Mouse (Mus musculus) forebrain, embryonic 14.5 days (tissue): Measurements from ENCODE around the gene Rap1gap2. TPM values are rescaled to one million over a fixed set of nuclear protein-coding genes. Genes with fewer than 3 reads are reported as not detected.

ENCODE experiments used
- ATAC-seq: fragments of 200-750 bp; cut with Nextera tagmentation; 2 replicates; pipeline ENCODE4 v1.8.0; 2017; ENCODE audit warnings: mild to moderate bottlenecking, moderate library complexity
- DNase-seq: peaks from one replicate; pipeline ENCODE4 v3.0.0-alpha.2; 2015; ENCODE audit warnings: low spot score
- H3K27ac ChIP-seq: fragments of 300-500 bp; sonication (generic); 2 replicates; pipeline ENCODE4 v1.5.1; 2014; ENCODE audit warnings: low read depth, mild to moderate bottlenecking, control low read depth, low read length, moderate library complexity
- H3K27me3 ChIP-seq: fragments of 300-500 bp; sonication (generic); replicated peaks from 2 replicates; pipeline ENCODE4 v1.6.1; 2014; ENCODE audit warnings: low read length, control low read depth, mixed read lengths; ENCODE audit not compliant: control insufficient read depth, insufficient read depth
- H3K36me3 ChIP-seq: fragments of 300-500 bp; sonication (generic); 2 replicates; pipeline ENCODE4 v1.6.1; 2014; ENCODE audit warnings: low read length, control low read depth; ENCODE audit not compliant: control insufficient read depth, insufficient read depth
- H3K4me1 ChIP-seq: fragments of 300-500 bp; sonication (generic); 2 replicates; pipeline ENCODE4 v1.6.1; 2014; ENCODE audit warnings: antibody characterized with exemption, low read length, control low read depth; ENCODE audit not compliant: control insufficient read depth, insufficient read depth
- H3K4me2 ChIP-seq: fragments of 300-500 bp; sonication (generic); 2 replicates; pipeline ENCODE4 v1.6.1; 2014; ENCODE audit warnings: mild to moderate bottlenecking, control low read depth, low read length
- H3K4me3 ChIP-seq: fragments of 300-500 bp; sonication (generic); 2 replicates; pipeline ENCODE4 v1.5.1; 2014; ENCODE audit warnings: low read depth, low read length, control low read depth
- H3K9ac ChIP-seq: fragments of 300-500 bp; sonication (generic); 2 replicates; pipeline ENCODE4 v1.6.1; 2014; ENCODE audit warnings: mild to moderate bottlenecking, low read length, control low read depth, moderate library complexity
- H3K9me3 ChIP-seq: fragments of 300-500 bp; sonication (generic); replicated peaks from 2 replicates; pipeline ENCODE4 v1.6.1; 2016; ENCODE audit warnings: low read length, control low read depth, mixed read lengths; ENCODE audit not compliant: control insufficient read depth
- WGBS: fragments of 180-500 bp; shearing (Covaris S2); extraction: QIAGEN DNeasy Blood & Tissue Kit; methylation state at CpG from one replicate; pipeline ENCODE4 v1.1.7; 2014; 5-methylcytosine and 5-hydroxymethylcytosine counted together
- polyA plus RNA-seq: library from polyadenylated mRNA; unstranded; fragments of >200 nt; fragmentation: Nextera tagmentation; extraction: Ambion mirVana; gene quantifications from 2 replicates; pipeline ENCODE4 v1.2.1, GENCODE M21; 2014

Rap1gap2 gene
- polyA plus RNA-seq, 1 experiment from 2014 or later: 5.1 TPM

DNA sequence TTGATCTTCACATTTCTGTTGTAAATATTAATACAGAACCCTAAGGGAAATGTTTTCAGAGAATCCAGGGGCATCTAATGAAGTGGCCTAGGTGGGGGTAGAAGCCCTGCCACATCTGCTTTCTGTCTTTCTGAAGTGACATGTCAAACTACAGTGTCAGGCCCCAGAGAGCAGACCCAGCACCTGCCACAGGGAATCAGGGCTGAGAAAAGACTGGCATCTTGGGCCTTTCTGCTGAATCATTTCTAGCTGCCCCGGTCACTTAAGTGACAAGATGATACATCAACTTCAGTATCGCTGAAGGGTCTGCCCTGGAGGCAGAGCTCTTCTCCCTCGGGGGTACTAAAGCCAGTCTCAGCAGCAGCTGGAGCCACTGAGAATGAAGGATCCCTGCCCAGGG, 111.7 kb downstream of the Rap1gap2 start:
- no peak overlapping the region for H3K27ac ChIP-seq
- no peak overlapping the region for H3K4me3 ChIP-seq
- H3K4me1 ChIP-seq: no peaks in the 10 kb centered on the region
- ATAC-seq (no peak), DNase-seq (no peak)
- WGBS: 81% methylated on average over 3 of the region's 3 CpGs
- no peak overlapping the region for H3K9ac ChIP-seq
- no peaks in the 10 kb centered on the region for H3K27me3 ChIP-seq
- H3K9me3 ChIP-seq: no peaks in the 10 kb centered on the region
- no peak overlapping the region for H3K4me2 ChIP-seq
- no peaks in the 10 kb centered on the region for H3K36me3 ChIP-seq

GRCm38 (mm10) chr11:74496581-74496980, 114.1 kb downstream of the Rap1gap2 start:
- no peaks in the 10 kb centered on the region for H3K36me3 ChIP-seq
- no peak overlapping the region for H3K4me2 ChIP-seq
- 92% methylated on average over 3 of the region's 3 CpGs for WGBS
- no peak overlapping the region for H3K9ac ChIP-seq
- H3K9me3 ChIP-seq: no peaks in the 10 kb centered on the region
- ATAC-seq (no peak), DNase-seq (no peak)
- no peak overlapping the region for H3K4me3 ChIP-seq
- no peaks in the 10 kb centered on the region for H3K4me1 ChIP-seq
- no peaks in the 10 kb centered on the region for H3K27me3 ChIP-seq
- no peak overlapping the region for H3K27ac ChIP-seq

DNA sequence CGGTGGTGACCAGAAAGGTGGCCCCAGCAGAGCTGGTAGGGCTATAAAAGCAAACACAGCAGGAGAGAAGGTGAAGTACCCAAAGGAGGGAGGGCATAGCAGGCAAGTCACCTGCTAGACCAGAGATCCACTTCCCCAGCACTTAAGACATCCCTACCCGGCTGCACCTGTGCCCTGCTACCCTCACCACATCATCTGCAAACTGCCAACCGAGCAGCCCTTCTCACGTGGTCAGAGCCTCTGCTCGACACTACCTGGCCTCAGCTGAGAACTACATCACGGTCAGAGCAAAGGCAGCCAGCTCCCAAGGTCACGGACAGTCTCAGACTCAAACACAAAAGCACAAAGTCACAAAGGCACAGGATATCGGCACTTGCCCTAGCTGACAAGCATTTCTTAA, 116.8 kb downstream of the Rap1gap2 start:
- H3K4me2 ChIP-seq: no peak overlapping the region
- H3K4me1 ChIP-seq: no peaks in the 10 kb centered on the region
- no peaks in the 10 kb centered on the region for H3K36me3 ChIP-seq
- H3K27ac ChIP-seq: no peak overlapping the region
- WGBS: 75% methylated on average over 8 of the region's 8 CpGs
- no peaks in the 10 kb centered on the region for H3K9me3 ChIP-seq
- no peak overlapping the region for H3K9ac ChIP-seq
- ATAC-seq (no peak), DNase-seq (no peak)
- H3K4me3 ChIP-seq: no peak overlapping the region
- no peaks in the 10 kb centered on the region for H3K27me3 ChIP-seq

- Histone ChIP-seq H3K9me3 (no peaks in the 10 kb centered on the region), H3K36me3 (no peaks in the 10 kb centered on the region), H3K9ac (no peak overlapping the region), H3K27ac (no peak overlapping the region), H3K4me1 (no peaks in the 10 kb centered on the region), H3K4me3 (no peak overlapping the region), H3K4me2 (no peak overlapping the region), H3K27me3 (no peaks in the 10 kb centered on the region)
- ATAC-seq (no peak), DNase-seq (no peak)
- 88% methylated on average over 11 of the region's 11 CpGs for WGBS
Measured at GRCm38 (mm10) chr11:74493172-74493862, 117.4 kb downstream of the Rap1gap2 start.

DNA sequence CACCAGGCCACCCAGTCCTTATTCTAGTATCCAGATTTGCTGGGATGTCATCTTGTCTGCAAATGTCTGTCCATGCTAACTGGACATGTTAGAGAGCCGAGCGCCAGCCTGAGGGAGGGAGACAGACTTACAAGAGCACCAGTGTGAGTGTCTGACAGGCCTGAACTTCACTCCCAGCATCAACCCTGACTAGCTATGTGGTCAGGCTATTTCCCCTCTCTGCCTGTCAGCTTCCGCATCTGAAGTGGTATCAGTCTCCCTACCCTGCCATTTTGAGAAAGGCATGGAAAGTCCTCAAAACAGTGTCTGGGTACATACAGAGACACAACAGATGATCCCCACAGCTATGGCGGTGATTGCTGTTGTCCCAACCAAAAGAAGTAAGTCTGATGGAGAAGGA, 119.6 kb downstream of the Rap1gap2 start:
- no peak for DNase-seq
- 94% methylated on average over 4 of the region's 4 CpGs for WGBS
- H3K4me3 ChIP-seq: no peak overlapping the region
- H3K27ac ChIP-seq: no peak overlapping the region
- no peaks in the 10 kb centered on the region for H3K9me3 ChIP-seq
- no peaks in the 10 kb centered on the region for H3K27me3 ChIP-seq
- no peak overlapping the region for H3K4me2 ChIP-seq
- H3K36me3 ChIP-seq: no peaks in the 10 kb centered on the region
- no peaks in the 10 kb centered on the region for H3K4me1 ChIP-seq
- ATAC-seq: no peak
- H3K9ac ChIP-seq: no peak overlapping the region

- Histone ChIP-seq H3K9ac (no peak overlapping the region), H3K4me3 (no peak overlapping the region), H3K4me1 (no peaks in the 10 kb centered on the region), H3K36me3 (no peaks in the 10 kb centered on the region), H3K4me2 (no peak overlapping the region), H3K9me3 (no peaks in the 10 kb centered on the region), H3K27ac (no peak overlapping the region), H3K27me3 (no peaks in the 10 kb centered on the region)
- ATAC-seq (no peak), DNase-seq (no peak)
- WGBS: 80% methylated on average over 5 of the region's 5 CpGs
Measured at GRCm38 (mm10) chr11:74489239-74489638, 121.5 kb downstream of the Rap1gap2 start.

GRCm38 (mm10) chr11:74487952-74488351, 122.8 kb downstream of the Rap1gap2 start:
- no peaks in the 10 kb centered on the region for H3K36me3 ChIP-seq
- ATAC-seq (no peak), DNase-seq (no peak)
- no peak overlapping the region for H3K4me2 ChIP-seq
- no peak overlapping the region for H3K9ac ChIP-seq
- no peak overlapping the region for H3K27ac ChIP-seq
- 74% methylated on average over 3 of the region's 3 CpGs for WGBS
- H3K9me3 ChIP-seq: no peaks in the 10 kb centered on the region
- H3K4me1 ChIP-seq: no peaks in the 10 kb centered on the region
- no peak overlapping the region for H3K4me3 ChIP-seq
- no peaks in the 10 kb centered on the region for H3K27me3 ChIP-seq

- Histone ChIP-seq H3K4me1 (no peaks in the 10 kb centered on the region), H3K9me3 (no peaks in the 10 kb centered on the region), H3K9ac (no peak overlapping the region), H3K27ac (no peak overlapping the region), H3K36me3 (no peaks in the 10 kb centered on the region), H3K4me3 (no peak overlapping the region), H3K27me3 (no peaks in the 10 kb centered on the region), H3K4me2 (no peak overlapping the region)
- no peak for DNase-seq
- 91% methylated on average over 7 of the region's 7 CpGs for WGBS
- no peak for ATAC-seq
Measured at GRCm38 (mm10) chr11:74485435-74486217, 125.1 kb downstream of the Rap1gap2 start.

GRCm38 (mm10) chr11:74483871-74484270, 126.8 kb downstream of the Rap1gap2 start:
- Histone ChIP-seq H3K4me1 (no peaks in the 10 kb centered on the region), H3K27me3 (no peaks in the 10 kb centered on the region), H3K36me3 (no peaks in the 10 kb centered on the region), H3K9ac (no peak overlapping the region), H3K9me3 (no peaks in the 10 kb centered on the region), H3K4me3 (no peak overlapping the region), H3K4me2 (no peak overlapping the region), H3K27ac (no peak overlapping the region)
- 84% methylated on average over 5 of the region's 5 CpGs for WGBS
- ATAC-seq: no peak
- DNase-seq: no peak
